Mouse (Mus musculus): ENCODE measurements around the gene Med13.
"Not testable (repeated sequence)": the region's sequence is repeated elsewhere in the genome, so short reads cannot be mapped to it uniquely, and the experiment has no call there.

The Med13 gene

DNA sequence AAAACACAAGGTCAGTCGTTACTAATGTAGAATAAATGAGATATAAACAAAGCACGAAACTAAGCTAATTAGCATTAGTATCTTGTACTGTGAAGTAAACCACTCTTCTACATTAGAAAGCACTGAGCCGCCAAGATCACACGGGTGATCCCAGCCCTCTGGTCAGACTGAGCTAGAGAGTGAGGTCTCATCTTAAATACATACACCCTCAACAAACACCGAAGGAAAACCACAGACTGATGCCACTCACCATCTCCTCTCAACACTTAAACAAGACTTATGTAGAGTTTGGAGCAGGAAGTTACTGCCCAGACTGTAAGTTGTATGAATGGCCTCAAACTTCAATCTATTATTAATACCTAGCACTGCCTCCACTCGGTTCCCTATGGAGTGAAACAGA lies 47.1 kb downstream of the Med13 start:
- DNase-seq (ENCODE audit: low spot score in 2 of 2), result no peak

DNA sequence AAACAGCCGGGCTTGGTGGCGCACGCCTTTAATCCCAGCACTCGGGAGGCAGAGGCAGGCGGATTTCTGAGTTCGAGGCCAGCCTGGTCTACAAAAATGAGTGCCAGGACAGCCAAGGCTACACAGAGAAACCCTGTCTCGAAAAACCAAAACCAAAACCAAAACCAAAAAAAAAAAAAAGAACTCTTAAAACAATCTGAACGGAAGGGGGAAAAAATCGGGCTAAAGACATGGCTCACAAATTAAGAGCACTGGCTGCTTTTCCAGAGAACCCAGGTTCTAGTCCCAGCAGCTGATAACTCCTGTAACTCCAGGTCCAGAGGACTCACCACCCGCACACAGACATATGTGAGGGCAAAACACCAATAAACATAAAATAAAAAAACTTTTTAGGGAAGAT lies 65.2 kb downstream of the Med13 start:
- DNase-seq (ENCODE audit: low spot score in 2 of 2), result not testable (repeated sequence)

DNA sequence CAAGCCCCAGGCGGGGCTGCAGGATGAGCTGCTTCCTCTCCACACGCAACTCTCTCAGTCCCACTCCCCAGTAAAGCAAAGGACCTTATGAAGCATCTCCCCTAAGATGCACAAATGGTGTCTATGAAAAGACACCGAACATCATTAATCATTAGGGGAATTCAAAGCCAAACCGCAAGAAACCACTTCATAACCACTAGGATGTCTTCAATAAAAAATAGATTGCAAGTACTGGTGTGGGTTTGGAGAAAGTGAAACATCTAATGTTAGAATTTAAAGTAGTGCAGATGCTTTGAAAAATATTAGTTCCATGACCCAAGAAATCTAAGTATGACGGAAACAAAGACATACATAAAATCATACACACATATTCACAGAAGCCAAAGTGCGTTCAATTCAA lies 65.7 kb downstream of the Med13 start:
- no peak for DNase-seq (ENCODE audit: low spot score in 2 of 2)

DNA sequence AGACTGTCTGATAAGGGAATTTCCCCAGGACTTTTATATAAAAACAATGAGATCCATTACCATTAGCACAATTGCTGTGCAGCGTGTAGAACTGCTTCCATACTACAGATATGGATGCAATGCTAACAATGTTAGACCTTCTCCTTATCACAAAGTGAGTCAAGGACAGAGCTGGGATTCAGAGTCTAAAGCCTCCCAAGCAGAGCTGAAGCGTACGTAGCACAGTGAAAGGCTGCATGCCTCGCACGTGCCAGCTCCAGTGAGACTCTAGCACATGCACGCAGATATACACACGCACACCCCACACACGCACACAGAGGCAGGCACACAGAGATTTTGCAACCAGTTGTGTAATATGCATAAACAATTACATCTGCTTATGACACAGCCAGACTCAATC lies 71.7 kb downstream of the Med13 start:
- DNase-seq (ENCODE audit: low spot score in 2 of 2), result no peak

DNA sequence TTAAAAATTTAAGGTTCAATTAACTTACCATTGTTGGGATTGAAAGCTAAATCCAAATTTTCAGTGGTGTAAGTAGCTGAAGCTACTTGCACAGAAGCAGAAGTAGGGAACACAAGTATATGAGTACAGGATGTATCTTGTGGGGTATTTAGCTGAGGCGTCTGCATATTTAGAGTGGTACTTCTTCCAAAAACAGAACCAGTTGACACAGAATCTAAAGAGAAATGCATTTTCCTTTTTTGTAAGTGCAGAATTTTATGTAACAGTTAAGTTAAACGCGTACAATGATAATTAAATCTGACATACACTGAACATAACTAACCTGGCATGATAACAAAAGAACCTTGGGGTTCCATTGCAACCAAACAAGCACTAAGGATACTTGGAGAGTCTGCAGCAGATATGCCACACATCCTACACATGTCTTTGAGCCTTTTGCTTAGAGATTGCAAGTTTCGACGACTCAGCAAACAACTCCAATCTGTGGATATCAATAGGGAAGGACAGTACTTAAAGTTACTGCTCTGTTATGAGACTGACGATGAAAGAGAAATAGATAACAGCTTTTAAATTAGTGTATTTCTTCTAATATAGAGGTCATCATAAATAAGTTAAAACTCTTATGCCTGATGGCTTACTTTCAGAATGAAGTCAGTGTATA lies 78.8 kb downstream of the Med13 start:
- DNase-seq (ENCODE audit: low spot score in 2 of 2), result no peak

DNA sequence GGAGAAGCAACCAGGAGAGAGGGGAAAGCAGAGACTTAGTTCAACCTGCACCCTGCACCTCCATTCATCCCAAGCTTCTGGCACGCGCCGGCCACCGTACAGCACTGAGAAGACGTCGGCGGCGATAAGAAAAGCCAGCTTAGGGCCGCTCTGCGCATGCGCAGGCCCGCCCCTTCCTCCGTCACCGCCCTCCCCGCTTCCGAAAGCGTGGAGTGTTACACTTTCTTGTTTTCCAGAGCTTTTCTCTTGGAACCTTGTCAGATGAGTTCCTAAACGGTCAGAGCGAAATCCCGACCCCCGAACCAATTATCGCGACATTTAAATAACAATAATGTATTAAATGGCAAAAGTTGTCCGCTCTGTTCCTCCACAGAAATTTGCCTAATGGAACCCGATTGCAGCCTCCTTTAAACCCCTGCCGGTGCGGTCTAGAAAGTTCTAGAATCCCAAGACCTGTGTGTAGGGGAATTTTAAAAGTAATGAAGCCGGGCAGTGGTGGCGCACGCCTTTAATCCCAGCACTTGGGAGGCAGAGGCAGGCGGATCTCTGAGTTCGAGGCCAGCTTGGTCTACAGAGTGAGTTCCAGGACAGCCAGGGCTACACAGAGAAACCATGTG lies 99.8 kb downstream of the Med13 start, which contains the start of gene Ints2:
Gene Ints2 (minus strand): TSS at position 116 of the 617 bp plus-strand sequence.
- peak; percentile 91 to 94 for DNase-seq (ENCODE audit: low spot score in 2 of 2)

DNA sequence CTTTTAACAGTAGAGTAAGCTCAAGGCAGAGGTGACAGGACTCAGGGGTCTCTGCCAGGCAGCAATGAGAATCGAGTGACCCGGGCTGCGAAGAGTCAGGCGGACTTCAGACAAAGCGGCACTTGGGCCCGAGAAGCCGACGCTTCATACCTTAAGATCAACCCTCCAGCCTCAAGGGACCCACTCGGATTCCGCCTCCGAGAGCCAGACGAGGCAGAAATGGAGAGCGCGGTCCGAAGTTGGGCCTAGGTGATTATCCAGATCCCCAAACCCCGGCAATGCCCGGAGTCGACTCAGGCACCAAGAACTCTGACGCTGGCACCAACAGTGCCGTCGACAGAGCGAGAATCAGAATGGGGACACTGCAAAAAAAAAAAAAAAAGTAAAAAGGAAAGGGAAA lies 100.3 kb downstream of the Med13 start:
- no peak for DNase-seq (ENCODE audit: low spot score in 2 of 2)

DNA sequence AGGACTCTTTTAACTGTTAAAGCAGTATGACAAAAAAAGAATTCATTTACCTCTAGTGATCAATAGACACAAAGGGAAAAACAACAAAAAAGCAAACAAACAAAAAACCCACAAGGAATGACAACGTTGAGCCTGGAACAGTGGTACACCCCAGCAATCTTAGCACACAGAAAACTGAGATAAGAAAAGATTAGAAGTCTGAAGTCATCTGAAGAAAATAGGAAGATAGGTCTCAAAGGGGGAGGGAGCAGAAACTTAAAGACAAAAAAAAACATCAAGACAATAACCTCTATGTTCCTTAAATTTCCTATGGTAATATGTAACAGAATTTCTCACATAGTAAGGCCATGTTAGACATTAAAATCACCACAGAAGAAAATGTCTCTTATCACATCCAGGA lies 104.1 kb downstream of the Med13 start:
- no peak for DNase-seq (ENCODE audit: low spot score in 2 of 2)

DNA sequence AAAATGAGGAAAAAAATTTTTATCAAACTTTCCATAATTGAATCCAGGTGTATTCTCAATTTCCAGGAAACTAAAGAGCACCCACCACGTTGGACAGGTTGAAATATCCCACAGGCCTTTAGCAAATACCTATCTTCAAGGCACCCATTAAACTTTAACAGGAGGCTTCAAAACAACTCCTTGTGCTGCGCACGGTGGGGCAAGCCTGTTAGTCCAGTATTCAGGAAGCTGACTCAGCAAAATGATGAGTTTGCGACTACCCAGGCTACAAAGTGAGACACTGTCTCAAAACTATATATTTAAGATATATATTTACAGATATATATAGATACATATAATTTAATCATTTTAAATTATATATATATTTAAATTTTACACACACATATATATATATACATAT lies 125.0 kb downstream of the Med13 start:
- DNase-seq (ENCODE audit: low spot score in 2 of 2), result no peak

DNA sequence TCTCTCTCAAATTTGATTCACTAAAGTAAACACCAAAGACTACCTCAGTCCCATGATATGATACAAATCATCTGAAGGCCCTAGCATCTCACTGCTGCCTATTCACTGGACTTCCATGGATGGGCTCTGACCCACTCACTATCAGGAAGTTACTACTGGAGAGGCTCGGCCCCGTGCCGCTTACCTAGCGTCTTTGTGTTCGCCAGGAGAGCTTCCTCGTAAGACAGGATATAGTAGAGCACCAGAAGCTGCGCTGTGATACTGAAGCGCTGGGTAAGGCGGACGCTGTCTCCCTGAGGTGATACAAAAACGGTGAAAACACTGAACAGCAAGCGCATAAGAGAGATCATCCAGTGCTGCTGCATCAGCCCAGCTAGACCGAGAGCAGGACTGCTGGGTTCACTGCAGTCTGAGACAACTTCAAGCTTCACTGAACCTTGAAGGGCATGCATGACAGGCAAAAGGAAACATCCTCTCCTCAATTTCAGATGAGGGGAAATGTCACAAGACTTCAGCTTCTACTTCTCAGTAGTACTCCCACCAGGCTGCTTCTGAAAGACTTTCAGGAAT lies 125.5 kb downstream of the Med13 start:
- DNase-seq (ENCODE audit: low spot score in 2 of 2), result no peak

DNA sequence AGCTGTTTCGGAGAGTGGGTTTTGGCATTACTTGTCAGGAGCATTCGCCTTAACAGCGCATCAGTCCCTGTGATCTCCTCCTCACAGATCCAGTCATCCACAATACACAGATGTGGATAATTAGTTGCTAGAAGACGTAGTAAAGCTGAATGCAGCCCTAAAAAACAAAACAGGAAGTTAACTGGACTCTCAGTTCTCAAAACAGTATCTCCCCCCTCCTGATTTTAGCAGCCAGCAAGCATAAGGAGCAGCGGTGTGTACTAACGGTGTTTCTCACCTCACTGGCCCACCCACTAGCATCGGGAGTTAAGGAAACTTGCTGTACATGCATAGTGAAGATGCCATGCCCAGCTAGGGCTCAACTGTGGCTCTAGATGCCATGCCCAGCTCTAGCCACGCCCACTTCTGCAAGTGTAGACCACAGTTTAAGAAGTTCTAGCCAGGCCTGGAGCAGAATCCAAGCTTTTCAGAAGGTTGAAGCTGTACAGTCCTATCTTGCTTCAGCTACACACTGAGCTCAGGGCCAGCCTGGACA lies 130.7 kb downstream of the Med13 start:
- DNase-seq (ENCODE audit: low spot score in 2 of 2), result no peak

DNA sequence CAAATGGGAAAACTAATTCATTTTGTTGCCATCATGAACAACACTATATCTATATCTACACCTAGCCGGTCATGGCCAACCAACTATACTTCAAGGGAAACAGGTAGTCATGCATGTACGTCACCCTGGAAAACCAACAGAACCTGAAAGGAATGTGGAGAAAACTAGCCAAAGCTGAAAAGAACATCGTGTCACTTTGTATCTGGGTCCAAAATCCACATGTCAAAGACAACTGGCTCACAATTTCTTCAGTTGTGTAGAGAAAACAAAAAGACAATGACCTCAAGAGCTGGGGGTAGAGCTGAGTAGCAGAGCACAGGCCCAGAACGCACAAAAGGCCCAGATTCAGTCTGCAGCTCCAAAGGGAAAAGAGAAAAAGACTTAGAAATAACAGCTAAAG lies 131.6 kb downstream of the Med13 start:
- DNase-seq (ENCODE audit: low spot score in 2 of 2), result no peak
